Mouse (Mus musculus) liver, embryonic 12.5 days (tissue): ENCODE results near the gene Nhlrc3. TPM values are rescaled to one million over a fixed set of nuclear protein-coding genes. Genes with fewer than 3 reads are reported as not detected.

ENCODE experiments used
- ATAC-seq: fragments of 200-750 bp; cut with Nextera tagmentation; 2 replicates; pipeline ENCODE4 v1.8.0; 2017; ENCODE audit warnings: moderate number of reproducible peaks, mild to moderate bottlenecking, moderate library complexity
- H3K27ac ChIP-seq: fragments of 300-500 bp; sonication (generic); 2 replicates; pipeline ENCODE4 v1.5.1; 2016; ENCODE audit warnings: mild to moderate bottlenecking
- H3K27me3 ChIP-seq: fragments of 300-500 bp; sonication (generic); replicated peaks from 2 replicates; pipeline ENCODE4 v1.6.1; 2016; ENCODE audit warnings: mild to moderate bottlenecking, moderate library complexity
- H3K36me3 ChIP-seq: fragments of 300-500 bp; sonication (generic); 2 replicates; pipeline ENCODE4 v1.6.1; 2016; ENCODE audit warnings: mild to moderate bottlenecking, moderate library complexity
- H3K4me1 ChIP-seq: fragments of 300-500 bp; sonication (generic); 2 replicates; pipeline ENCODE4 v1.6.1; 2016
- H3K4me2 ChIP-seq: fragments of 300-500 bp; sonication (generic); 2 replicates; pipeline ENCODE4 v1.6.1; 2016; ENCODE audit warnings: mild to moderate bottlenecking, moderate library complexity
- H3K4me3 ChIP-seq: fragments of 300-500 bp; sonication (generic); 2 replicates; pipeline ENCODE4 v1.5.1; 2016; ENCODE audit warnings: mild to moderate bottlenecking, moderate library complexity
- H3K9ac ChIP-seq: fragments of 300-500 bp; sonication (generic); 2 replicates; pipeline ENCODE4 v1.6.1; 2016; ENCODE audit warnings: mild to moderate bottlenecking, moderate library complexity
- H3K9me3 ChIP-seq: fragments of 300-500 bp; sonication (generic); replicated peaks from 2 replicates; pipeline ENCODE4 v1.6.1; 2016; ENCODE audit warnings: mild to moderate bottlenecking, moderate library complexity
- WGBS: fragments of 180-500 bp; shearing (Covaris S2); methylation state at CpG from one replicate; pipeline ENCODE4 v1.1.7; 2016; ENCODE audit not compliant: insufficient replicate concordance; 5-methylcytosine and 5-hydroxymethylcytosine counted together
- polyA plus RNA-seq: library from polyadenylated mRNA; unstranded; fragments of >200 nt; fragmentation: Nextera tagmentation; extraction: Ambion mirVana; gene quantifications from 2 replicates; pipeline ENCODE4 v1.2.1, GENCODE M21; 2016

The Nhlrc3 gene
- polyA plus RNA-seq, 1 experiment from 2014 or later: 5.9 TPM

- Histone ChIP-seq H3K27me3 (no peaks in the 10 kb centered on the region), H3K27ac (no peak overlapping the region), H3K4me1 (no peaks in the 10 kb centered on the region), H3K4me2 (no peak overlapping the region), H3K9me3 (no peaks in the 10 kb centered on the region), H3K36me3 (peaks cover 86% of the 10 kb centered on the region), H3K9ac (no peak overlapping the region), H3K4me3 (no peak overlapping the region)
- no peak for ATAC-seq
- 79% methylated on average over 7 of the region's 7 CpGs for WGBS
Measured at GRCm38 (mm10) chr3:53453346-53453745, 9.8 kb downstream of the Nhlrc3 start.

GRCm38 (mm10) chr3:53452351-53452750 lies 10.8 kb downstream of the Nhlrc3 start:
- Histone ChIP-seq H3K27me3 (no peaks in the 10 kb centered on the region), H3K4me2 (no peak overlapping the region), H3K4me3 (no peak overlapping the region), H3K27ac (no peak overlapping the region), H3K36me3 (peaks cover 76% of the 10 kb centered on the region), H3K9me3 (no peaks in the 10 kb centered on the region), H3K9ac (no peak overlapping the region), H3K4me1 (no peaks in the 10 kb centered on the region)
- WGBS: 88% methylated on average over 10 of the region's 10 CpGs
- no peak for ATAC-seq

- WGBS: 87% methylated on average over 11 of the region's 11 CpGs
- H3K9me3 ChIP-seq: no peaks in the 10 kb centered on the region
- peaks cover 59% of the 10 kb centered on the region for H3K36me3 ChIP-seq
- H3K4me2 ChIP-seq: no peak overlapping the region
- no peak for ATAC-seq
- no peak overlapping the region for H3K4me3 ChIP-seq
- no peaks in the 10 kb centered on the region for H3K4me1 ChIP-seq
- no peak overlapping the region for H3K9ac ChIP-seq
- H3K27ac ChIP-seq: no peak overlapping the region
- H3K27me3 ChIP-seq: no peaks in the 10 kb centered on the region
Measured at GRCm38 (mm10) chr3:53450666-53451065, 12.5 kb downstream of the Nhlrc3 start.

- whole genome bisulfite sequencing: 25% methylated on average over 2 of the region's 2 CpGs
- Histone ChIP-seq H3K27ac (no peak overlapping the region), H3K36me3 (peaks cover 35% of the 10 kb centered on the region), H3K9ac (no peak overlapping the region), H3K9me3 (no peaks in the 10 kb centered on the region), H3K4me1 (no peaks in the 10 kb centered on the region), H3K4me3 (no peak overlapping the region), H3K4me2 (no peak overlapping the region), H3K27me3 (no peaks in the 10 kb centered on the region)
- ATAC-seq: peak; percentile 21; the same call in 1 of the 2 replicates
Measured at GRCm38 (mm10) chr3:53448208-53448607, 14.9 kb downstream of the Nhlrc3 start.

- 75% methylated on average over 3 of the region's 3 CpGs for WGBS
- H3K4me3 ChIP-seq: no peak overlapping the region
- no peak overlapping the region for H3K9ac ChIP-seq
- H3K4me1 ChIP-seq: no peaks in the 10 kb centered on the region
- no peaks in the 10 kb centered on the region for H3K27me3 ChIP-seq
- H3K9me3 ChIP-seq: no peaks in the 10 kb centered on the region
- peaks cover 21% of the 10 kb centered on the region for H3K36me3 ChIP-seq
- no peak overlapping the region for H3K27ac ChIP-seq
- H3K4me2 ChIP-seq: no peak overlapping the region
- ATAC-seq: no peak
Measured at GRCm38 (mm10) chr3:53446801-53447200, 16.3 kb downstream of the Nhlrc3 start.

GRCm38 (mm10) chr3:53445540-53445939 lies 17.6 kb downstream of the Nhlrc3 start:
- H3K9ac ChIP-seq: no peak overlapping the region
- H3K36me3 ChIP-seq: peaks cover 9% of the 10 kb centered on the region
- H3K4me1 ChIP-seq: no peaks in the 10 kb centered on the region
- no peak overlapping the region for H3K27ac ChIP-seq
- H3K4me2 ChIP-seq: no peak overlapping the region
- WGBS: 73% methylated on average over 5 of the region's 5 CpGs
- no peaks in the 10 kb centered on the region for H3K9me3 ChIP-seq
- H3K4me3 ChIP-seq: no peak overlapping the region
- no peak for ATAC-seq
- H3K27me3 ChIP-seq: no peaks in the 10 kb centered on the region

- H3K9ac ChIP-seq: no peak overlapping the region
- H3K36me3 ChIP-seq: no peaks in the 10 kb centered on the region
- no peak for ATAC-seq
- H3K4me3 ChIP-seq: no peak overlapping the region
- H3K4me2 ChIP-seq: no peak overlapping the region
- no peaks in the 10 kb centered on the region for H3K27me3 ChIP-seq
- H3K27ac ChIP-seq: no peak overlapping the region
- H3K4me1 ChIP-seq: no peaks in the 10 kb centered on the region
- H3K9me3 ChIP-seq: no peaks in the 10 kb centered on the region
- WGBS: 45% methylated on average over 5 of the region's 5 CpGs
Measured at GRCm38 (mm10) chr3:53436550-53436949, 26.6 kb downstream of the Nhlrc3 start.

- no peak for ATAC-seq
- 55% methylated on average over 3 of the region's 3 CpGs for WGBS
- no peaks in the 10 kb centered on the region for H3K4me1 ChIP-seq
- H3K36me3 ChIP-seq: no peaks in the 10 kb centered on the region
- H3K9me3 ChIP-seq: no peaks in the 10 kb centered on the region
- H3K4me3 ChIP-seq: no peak overlapping the region
- no peaks in the 10 kb centered on the region for H3K27me3 ChIP-seq
- no peak overlapping the region for H3K9ac ChIP-seq
- H3K4me2 ChIP-seq: no peak overlapping the region
- no peak overlapping the region for H3K27ac ChIP-seq
Measured at GRCm38 (mm10) chr3:53434610-53435009, 28.5 kb downstream of the Nhlrc3 start.

- Histone ChIP-seq H3K9me3 (no peaks in the 10 kb centered on the region), H3K4me2 (no peak overlapping the region), H3K9ac (no peak overlapping the region), H3K4me1 (no peaks in the 10 kb centered on the region), H3K27me3 (no peaks in the 10 kb centered on the region), H3K27ac (no peak overlapping the region), H3K36me3 (no peaks in the 10 kb centered on the region), H3K4me3 (no peak overlapping the region)
- no peak for ATAC-seq
- 58% methylated on average over 4 of the region's 4 CpGs for WGBS
Measured at GRCm38 (mm10) chr3:53423576-53423975, 39.6 kb downstream of the Nhlrc3 start.

GRCm38 (mm10) chr3:53422691-53423090 lies 40.4 kb downstream of the Nhlrc3 start:
- Histone ChIP-seq H3K9me3 (no peaks in the 10 kb centered on the region), H3K36me3 (no peaks in the 10 kb centered on the region), H3K4me2 (no peak overlapping the region), H3K27me3 (no peaks in the 10 kb centered on the region), H3K9ac (no peak overlapping the region), H3K27ac (no peak overlapping the region), H3K4me3 (no peak overlapping the region), H3K4me1 (no peaks in the 10 kb centered on the region)
- 39% methylated on average over 1 of the region's 1 CpGs for WGBS
- no peak for ATAC-seq

GRCm38 (mm10) chr3:53421656-53422055 lies 41.5 kb downstream of the Nhlrc3 start:
- whole genome bisulfite sequencing: 80% methylated on average over 12 of the region's 12 CpGs
- Histone ChIP-seq H3K36me3 (no peaks in the 10 kb centered on the region), H3K4me2 (no peak overlapping the region), H3K9ac (no peak overlapping the region), H3K27me3 (no peaks in the 10 kb centered on the region), H3K27ac (no peak overlapping the region), H3K9me3 (no peaks in the 10 kb centered on the region), H3K4me3 (no peak overlapping the region), H3K4me1 (no peaks in the 10 kb centered on the region)
- ATAC-seq: no peak

GRCm38 (mm10) chr3:53417701-53418100 lies 45.4 kb downstream of the Nhlrc3 start:
- Histone ChIP-seq H3K9me3 (no peaks in the 10 kb centered on the region), H3K4me1 (no peaks in the 10 kb centered on the region), H3K4me2 (no peak overlapping the region), H3K27me3 (no peaks in the 10 kb centered on the region), H3K36me3 (no peaks in the 10 kb centered on the region), H3K4me3 (no peak overlapping the region), H3K9ac (no peak overlapping the region), H3K27ac (no peak overlapping the region)
- WGBS: 71% methylated on average over 7 of the region's 7 CpGs
- ATAC-seq: no peak

GRCm38 (mm10) chr3:53416036-53416506 lies 47.1 kb downstream of the Nhlrc3 start:
- Histone ChIP-seq H3K27me3 (no peaks in the 10 kb centered on the region), H3K4me3 (no peak overlapping the region), H3K27ac (no peak overlapping the region), H3K4me2 (no peak overlapping the region), H3K9me3 (no peaks in the 10 kb centered on the region), H3K36me3 (no peaks in the 10 kb centered on the region), H3K9ac (no peak overlapping the region), H3K4me1 (no peaks in the 10 kb centered on the region)
- WGBS: 59% methylated on average over 5 of the region's 5 CpGs
- ATAC-seq: no peak
